Mouse (Mus musculus) kidney, embryonic 16.5 days (tissue): Measurements from ENCODE around the gene Fam205c. TPM values are rescaled to one million over a fixed set of nuclear protein-coding genes. Genes with fewer than 3 reads are reported as not detected.
"Not testable (repeated sequence)": the region's sequence is repeated elsewhere in the genome, so short reads cannot be mapped to it uniquely, and the experiment has no call there.

Experiments
- ATAC-seq: fragments of 200-750 bp; cut with Nextera tagmentation; 2 replicates; pipeline ENCODE4 v1.8.0; 2017; ENCODE audit warnings: moderate TSS enrichment; ENCODE audit not compliant: low FRiP score, low TSS enrichment
- H3K27ac ChIP-seq: fragments of 300-500 bp; sonication (generic); 2 replicates; pipeline ENCODE4 v1.5.1; 2014; ENCODE audit warnings: low read length
- H3K27me3 ChIP-seq: fragments of 300-500 bp; sonication (generic); 2 replicates; pipeline ENCODE4 v1.6.1; 2014; ENCODE audit warnings: low read length, control low read depth, mixed read lengths; ENCODE audit not compliant: insufficient read depth
- H3K36me3 ChIP-seq: fragments of 300-500 bp; sonication (generic); 2 replicates; pipeline ENCODE4 v1.6.1; 2014; ENCODE audit warnings: low read length, control low read depth, mixed read lengths; ENCODE audit not compliant: insufficient read depth
- H3K4me1 ChIP-seq: fragments of 300-500 bp; sonication (generic); 2 replicates; pipeline ENCODE4 v1.6.1; 2014; ENCODE audit warnings: low read length, control low read depth, mixed read lengths; ENCODE audit not compliant: insufficient read depth
- H3K4me2 ChIP-seq: fragments of 300-500 bp; sonication (generic); replicated peaks from 2 replicates; pipeline ENCODE4 v1.6.1; 2014; ENCODE audit warnings: low read depth, low read length
- H3K4me3 ChIP-seq: fragments of 300-500 bp; sonication (generic); 2 replicates; pipeline ENCODE4 v1.5.1; 2014; ENCODE audit warnings: mild to moderate bottlenecking, low read length
- H3K9ac ChIP-seq: fragments of 300-500 bp; sonication (generic); replicated peaks from 2 replicates; pipeline ENCODE4 v1.6.1; 2014; ENCODE audit warnings: low read length
- H3K9me3 ChIP-seq: fragments of 300-500 bp; sonication (generic); 2 replicates; pipeline ENCODE4 v1.6.1; 2016; ENCODE audit warnings: low read length, control low read depth
- WGBS: fragments of 180-500 bp; shearing (Covaris S2); extraction: QIAGEN DNeasy Blood & Tissue Kit; methylation state at CpG from one replicate; pipeline ENCODE4 v1.1.7; 2014; 5-methylcytosine and 5-hydroxymethylcytosine counted together
- polyA plus RNA-seq: library from polyadenylated mRNA; unstranded; fragments of >200 nt; fragmentation: Nextera tagmentation; extraction: Ambion mirVana; gene quantifications from 2 replicates; pipeline ENCODE4 v1.2.1, GENCODE M21; 2015

Gene Fam205c
- polyA plus RNA-seq, 1 experiment from 2014 or later, result 0.17 TPM

GRCm38 (mm10) chr4:42860483-42860882 lies 13.6 kb downstream of the Fam205c start:
- not testable (repeated sequence) for H3K4me2 ChIP-seq, H3K27me3 ChIP-seq, H3K36me3 ChIP-seq, ATAC-seq, H3K9ac ChIP-seq, H3K4me1 ChIP-seq, H3K27ac ChIP-seq, H3K9me3 ChIP-seq, H3K4me3 ChIP-seq
- 77% methylated on average over 9 of the region's 9 CpGs for WGBS

- not testable (repeated sequence) for H3K4me3 ChIP-seq, H3K27me3 ChIP-seq, H3K4me2 ChIP-seq, H3K36me3 ChIP-seq, ATAC-seq, H3K27ac ChIP-seq, H3K9me3 ChIP-seq, H3K4me1 ChIP-seq, H3K9ac ChIP-seq
- 80% methylated on average over 1 of the region's 1 CpGs for WGBS
Observed at GRCm38 (mm10) chr4:42856671-42857070, 17.4 kb downstream of the Fam205c start, which contains the start of gene Gm12394. TSS of gene Gm12394 (minus strand) at chr4:42856771.

- WGBS, result 78% methylated on average over 1 of the region's 1 CpGs
- not testable (repeated sequence) for H3K27ac ChIP-seq
Observed at GRCm38 (mm10) chr4:42853788-42854187, 20.2 kb downstream of the Fam205c start, which contains the start of gene Fam205a1. TSS of gene Fam205a1 (minus strand) at chr4:42853888.

More at GRCm38 (mm10) chr4:42853788-42854187, 20.2 kb downstream of the Fam205c start, which contains the start of gene Fam205a1:
- H3K36me3 ChIP-seq, ATAC-seq, H3K4me2 ChIP-seq, H3K4me1 ChIP-seq, H3K4me3 ChIP-seq, H3K27me3 ChIP-seq, H3K9me3 ChIP-seq, H3K9ac ChIP-seq: not testable (repeated sequence)

Other genes with a start within 250 kb of the Fam205c start
- gene Gm2564, start 244.5 kb downstream of the Fam205c start, polyA plus RNA-seq, result 0.26 and 0.30 TPM in 2 replicates
- not detected in 2 replicates for gene Ccl27b, start 219.0 kb downstream of the Fam205c start, polyA plus RNA-seq
- not detected in 2 replicates for gene Il11ra2, start 212.3 kb downstream of the Fam205c start, polyA plus RNA-seq
- gene 4930578G10Rik, start 138.7 kb downstream of the Fam205c start, polyA plus RNA-seq, result 0.45 TPM in 1 of 2 replicates, not detected in the other
- gene Ccl19, start 117.7 kb downstream of the Fam205c start, polyA plus RNA-seq, result 0.54 TPM in 1 of 2 replicates, not detected in the other
- 68.5 and 77.1 TPM in 2 replicates for gene Ccl21a, start 100.2 kb downstream of the Fam205c start, polyA plus RNA-seq
- gene Fam205a1, start 20.3 kb downstream of the Fam205c start, polyA plus RNA-seq, result not detected in 2 replicates
- 0.06 and 0.14 TPM in 2 replicates for gene Gm12394, start 17.5 kb downstream of the Fam205c start, polyA plus RNA-seq
- 0.44 and 0.79 TPM in 2 replicates for gene Phf24, start 42.4 kb upstream of the Fam205c start, polyA plus RNA-seq
- gene Dnajb5, start 75.6 kb upstream of the Fam205c start, polyA plus RNA-seq, result 7.3 and 7.5 TPM in 2 replicates
- 0.39 and 1.7 TPM in 2 replicates for gene 1700022I11Rik, start 95.4 kb upstream of the Fam205c start, polyA plus RNA-seq
- gene Vcp, start 126.3 kb upstream of the Fam205c start, polyA plus RNA-seq, result 560 and 578 TPM in 2 replicates
- gene Fancg, start 136.3 kb upstream of the Fam205c start, polyA plus RNA-seq, result 19.5 and 20.6 TPM in 2 replicates
- gene Pigo, start 151.6 kb upstream of the Fam205c start, polyA plus RNA-seq, result 29.8 and 32.2 TPM in 2 replicates
- gene Stoml2, start 157.5 kb upstream of the Fam205c start, polyA plus RNA-seq, result 363 and 374 TPM in 2 replicates
- gene Fam214b, start 172.0 kb upstream of the Fam205c start, polyA plus RNA-seq, result 11.7 and 12.9 TPM in 2 replicates
- 6.8 and 8.6 TPM in 2 replicates for gene Unc13b, start 184.7 kb upstream of the Fam205c start, polyA plus RNA-seq